ENCODE assay signal across 7 mouse cellular contexts in genomic region chr11:78164924-78165760, GRCm38 (mm10). TPM values are rescaled to one million over a fixed set of nuclear protein-coding genes. Genes with fewer than 3 reads are reported as not detected.
DNase-seq lines count a peak whose midpoint lies in the region; ATAC-seq and TF ChIP-seq lines count a peak whose summit lies in the region.

Traf4 (minus strand) TSS chr11:78165589.

- H3K9me3 ChIP-seq in hindbrain, embryonic 15.5 days: no peaks in the 10 kb centered on the region

- H3K27me3 ChIP-seq in hindbrain, embryonic 15.5 days: no peaks in the 10 kb centered on the region

- intact Hi-C loops in gastrocnemius, adult 2 months (cut with DNase I): no loop called here
- intact Hi-C loops in left cerebral cortex, postnatal 36 days (cut with DNase I): no loop called here

- H3K4me3 ChIP-seq in gastrocnemius, adult 2 months: peak within 1 kb of the TSS; percentile 90
- H3K4me3 ChIP-seq in hindbrain, embryonic 15.5 days: peak within 1 kb of the TSS; percentile 80

- DNase-seq in adipocyte (ENCODE audit: low spot score): peak; percentile 92
- DNase-seq in cerebellum, postnatal 10 days: peak; percentile 90 to 94
- peak; percentile 91 for DNase-seq in gastrocnemius, adult 2 months
- peak; percentile 66 to 77 for DNase-seq in left cerebral cortex, postnatal 36 days (ENCODE audit: low spot score in 2 of 2)
- DNase-seq in mesoderm, embryonic 11.5 days (ENCODE audit: low read depth, low spot score): peak; percentile 91
- DNase-seq in right cerebral cortex, postnatal 4 days: peak; percentile 78

- peak within 1 kb of the TSS; percentile 87 for H3K27ac ChIP-seq in gastrocnemius, adult 2 months
- peak within 1 kb of the TSS; percentile 94 for H3K27ac ChIP-seq in hindbrain, embryonic 15.5 days (replicated peaks)

- under 1% methylated on average over 70 of the region's 78 CpGs for WGBS in hindbrain, embryonic 15.5 days

- peaks cover 39% of the 10 kb centered on the region for H3K4me1 ChIP-seq in hindbrain, embryonic 15.5 days (replicated peaks)

- peak; percentile 46 for TF ChIP-seq CTCF in gastrocnemius, adult 2 months (IDR thresholded peaks at IDR 0.05)

- ATAC-seq in hindbrain, embryonic 15.5 days (ENCODE audit: low FRiP score, low read depth): peak; percentile 87

- H3K9ac ChIP-seq in hindbrain, embryonic 15.5 days: peak within 1 kb of the TSS; percentile 94

- peaks cover 9% of the 10 kb centered on the region for H3K36me3 ChIP-seq in hindbrain, embryonic 15.5 days

- peak within 1 kb of the TSS; percentile 63 for H3K4me2 ChIP-seq in hindbrain, embryonic 15.5 days

RNA-seq across cellular contexts. Expression of gene Traf4, which starts in this region (rescaled TPM):
- 1 to 10 TPM; 2.1 to 2.8 TPM for total RNA-seq in gastrocnemius, adult 2 months (2021)
- polyA plus RNA-seq in hindbrain, embryonic 15.5 days (2015; fragmentation: Nextera tagmentation; extraction: Ambion mirVana): 98.7 and 102 TPM in 2 replicates
- total RNA-seq in left cerebral cortex, postnatal 36 days (2021): 10 to 100 TPM; 10.5 to 12.5 TPM

Comparison
In these comparisons a context has a peak if more than half of its experiments do, and no peak if none do; other contexts are left out.
1. Peak in every context shown above with its lines: DNase-seq, ATAC-seq, H3K4me3 ChIP-seq and H3K27ac ChIP-seq.